Mouse (Mus musculus) thymus, adult 2 months (tissue): ENCODE data around the gene Mrpl22.

Source experiments
- CTCF ChIP-seq: fragments of 200-500 bp; IDR thresholded peaks from 2 replicates; pipeline ENCODE4 v1.5.1; 2012; ENCODE audit warnings: mild to moderate bottlenecking, control low read depth, low read length, moderate library complexity, borderline replicate concordance; ENCODE audit not compliant: control insufficient read depth, poor library complexity, insufficient read depth; ENCODE audit errors: extremely low read depth
- POLR2A ChIP-seq: fragments of 200-500 bp; IDR thresholded peaks from 2 replicates; pipeline ENCODE4 v1.6.1; 2012; ENCODE audit warnings: mild to moderate bottlenecking, low read length, control low read depth, moderate library complexity; ENCODE audit not compliant: control insufficient read depth, poor library complexity, insufficient read depth; ENCODE audit errors: extremely low read depth

- TF ChIP-seq POLR2A (no peak), CTCF (no peak)
These were observed 21.9 kb downstream of the Mrpl22 start for GRCm38 (mm10) chr11:58193326-58193725.
